Mouse (Mus musculus): ENCODE results near the gene Nepro.

Nepro gene

GRCm38 (mm10) chr16:44736118-44736517 is 12.0 kb downstream of the Nepro start:
- TF ChIP-seq POU5F1 (IDR thresholded peaks at IDR 0.05; ENCODE audit: borderline replicate concordance, low read length) (no peak), CTCF (conservative IDR thresholded peaks at IDR 0.05; ENCODE audit: low read length) (no peak), NANOG (IDR thresholded peaks at IDR 0.05; ENCODE audit: borderline replicate concordance, low read length) (no peak)
- H3K9me3 ChIP-seq (ENCODE audit: low read length) = no peaks in the 10 kb centered on the region
- no peaks in the 10 kb centered on the region for H3K27me3 ChIP-seq (ENCODE audit: insufficient read depth, low read length)
- H3K4me1 ChIP-seq (replicated peaks; ENCODE audit: low read depth, low read length) = no peaks in the 10 kb centered on the region
- no peak overlapping the region for H3K4me3 ChIP-seq (replicated peaks; ENCODE audit: low read length)
- peaks cover 88% of the 10 kb centered on the region for H3K36me3 ChIP-seq (ENCODE audit: insufficient read depth, low read length)

- peaks cover 21% of the 10 kb centered on the region for H3K4me1 ChIP-seq (replicated peaks; ENCODE audit: low read depth, low read length)
- H3K9me3 ChIP-seq (ENCODE audit: low read length) = no peaks in the 10 kb centered on the region
- no peak for TF ChIP-seq CTCF (conservative IDR thresholded peaks at IDR 0.05; ENCODE audit: low read length)
- TF ChIP-seq NANOG (IDR thresholded peaks at IDR 0.05; ENCODE audit: borderline replicate concordance, low read length) = no peak
- no peaks in the 10 kb centered on the region; the same call in 1 of the 2 replicates for H3K27me3 ChIP-seq (ENCODE audit: insufficient read depth, low read length)
- peaks cover 47% of the 10 kb centered on the region for H3K36me3 ChIP-seq (ENCODE audit: insufficient read depth, low read length)
- no peak overlapping the region for H3K4me3 ChIP-seq (replicated peaks; ENCODE audit: low read length)
Observed at GRCm38 (mm10) chr16:44742753-44743152, 18.7 kb downstream of the Nepro start.

GRCm38 (mm10) chr16:44745471-44745865 is 21.4 kb downstream of the Nepro start:
- Histone ChIP-seq H3K36me3 (ENCODE audit: insufficient read depth, low read length) (peaks cover 26% of the 10 kb centered on the region), H3K27me3 (ENCODE audit: insufficient read depth, low read length) (no peaks in the 10 kb centered on the region; the same call in 1 of the 2 replicates), H3K4me3 (replicated peaks; ENCODE audit: low read length) (peak overlapping the region; percentile 89), H3K4me1 (replicated peaks; ENCODE audit: low read depth, low read length) (peaks cover 21% of the 10 kb centered on the region), H3K9me3 (ENCODE audit: low read length) (no peaks in the 10 kb centered on the region)
- TF ChIP-seq POU5F1 (IDR thresholded peaks at IDR 0.05; ENCODE audit: borderline replicate concordance, low read length) = no peak
- TF ChIP-seq CTCF (conservative IDR thresholded peaks at IDR 0.05; ENCODE audit: low read length) = no peak
- TF ChIP-seq NANOG (IDR thresholded peaks at IDR 0.05; ENCODE audit: borderline replicate concordance, low read length) = no peak

- peaks cover 26% of the 10 kb centered on the region for H3K36me3 ChIP-seq (ENCODE audit: insufficient read depth, low read length)
- no peaks in the 10 kb centered on the region for H3K9me3 ChIP-seq (ENCODE audit: low read length)
- TF ChIP-seq CTCF (conservative IDR thresholded peaks at IDR 0.05; ENCODE audit: low read length) (no peak), NANOG (IDR thresholded peaks at IDR 0.05; ENCODE audit: borderline replicate concordance, low read length) (no peak), POU5F1 (IDR thresholded peaks at IDR 0.05; ENCODE audit: borderline replicate concordance, low read length) (no peak)
- H3K4me1 ChIP-seq (replicated peaks; ENCODE audit: low read depth, low read length) = peaks cover 21% of the 10 kb centered on the region
- H3K27me3 ChIP-seq (ENCODE audit: insufficient read depth, low read length) = no peaks in the 10 kb centered on the region; the same call in 1 of the 2 replicates
- H3K4me3 ChIP-seq (replicated peaks; ENCODE audit: low read length) = peak within 1 kb of the TSS; percentile 89
Observed at GRCm38 (mm10) chr16:44745866-44746562, 21.9 kb downstream of the Nepro start, which contains the start of gene Gtpbp8. Gene Gtpbp8 (minus strand): TSS chr16:44746363.

GRCm38 (mm10) chr16:44748007-44748406 is 23.9 kb downstream of the Nepro start:
- peaks cover 3% of the 10 kb centered on the region; the same call in 1 of the 2 replicates for H3K27me3 ChIP-seq (ENCODE audit: insufficient read depth, low read length)
- peaks cover 13% of the 10 kb centered on the region; the same call in 1 of the 2 replicates for H3K36me3 ChIP-seq (ENCODE audit: insufficient read depth, low read length)
- TF ChIP-seq CTCF (conservative IDR thresholded peaks at IDR 0.05; ENCODE audit: low read length) (no peak), NANOG (IDR thresholded peaks at IDR 0.05; ENCODE audit: borderline replicate concordance, low read length) (no peak), POU5F1 (IDR thresholded peaks at IDR 0.05; ENCODE audit: borderline replicate concordance, low read length) (no peak)
- H3K4me1 ChIP-seq (replicated peaks; ENCODE audit: low read depth, low read length) = peaks cover 21% of the 10 kb centered on the region
- no peaks in the 10 kb centered on the region for H3K9me3 ChIP-seq (ENCODE audit: low read length)
- no peak overlapping the region for H3K4me3 ChIP-seq (replicated peaks; ENCODE audit: low read length)

- H3K4me3 ChIP-seq (replicated peaks; ENCODE audit: low read length) = no peak overlapping the region
- TF ChIP-seq NANOG (IDR thresholded peaks at IDR 0.05; ENCODE audit: borderline replicate concordance, low read length) = no peak
- no peak for TF ChIP-seq CTCF (conservative IDR thresholded peaks at IDR 0.05; ENCODE audit: low read length)
- TF ChIP-seq POU5F1 (IDR thresholded peaks at IDR 0.05; ENCODE audit: borderline replicate concordance, low read length) = no peak
- H3K9me3 ChIP-seq (ENCODE audit: low read length) = no peaks in the 10 kb centered on the region
- no peaks in the 10 kb centered on the region for H3K27me3 ChIP-seq (ENCODE audit: insufficient read depth, low read length)
- no peaks in the 10 kb centered on the region for H3K36me3 ChIP-seq (ENCODE audit: insufficient read depth, low read length)
- H3K4me1 ChIP-seq (replicated peaks; ENCODE audit: low read depth, low read length) = no peaks in the 10 kb centered on the region
Observed at GRCm38 (mm10) chr16:44757700-44758099, 33.6 kb downstream of the Nepro start.

GRCm38 (mm10) chr16:44761811-44762210 is 37.7 kb downstream of the Nepro start:
- no peak for TF ChIP-seq POU5F1 (IDR thresholded peaks at IDR 0.05; ENCODE audit: borderline replicate concordance, low read length)
- no peak overlapping the region for H3K4me3 ChIP-seq (replicated peaks; ENCODE audit: low read length)
- H3K9me3 ChIP-seq (ENCODE audit: low read length) = no peaks in the 10 kb centered on the region
- no peaks in the 10 kb centered on the region for H3K36me3 ChIP-seq (ENCODE audit: insufficient read depth, low read length)
- H3K27me3 ChIP-seq (ENCODE audit: insufficient read depth, low read length) = 0 out of 2 replicates have a peak, but pooled peaks cover 5% of the 10 kb centered on the region
- H3K4me1 ChIP-seq (replicated peaks; ENCODE audit: low read depth, low read length) = peaks cover 32% of the 10 kb centered on the region

GRCm38 (mm10) chr16:44765555-44766319 is 41.6 kb downstream of the Nepro start, which contains the start of gene Cd200r1:
Gene Cd200r1 (plus strand): TSS chr16:44765736.
- H3K27me3 ChIP-seq (ENCODE audit: insufficient read depth, low read length) = 0 out of 2 replicates have a peak, but pooled peaks cover 5% of the 10 kb centered on the region
- TF ChIP-seq POU5F1 (IDR thresholded peaks at IDR 0.05; ENCODE audit: borderline replicate concordance, low read length) (no peak), CTCF (conservative IDR thresholded peaks at IDR 0.05; ENCODE audit: low read length) (no peak), NANOG (IDR thresholded peaks at IDR 0.05; ENCODE audit: borderline replicate concordance, low read length) (no peak)
- no peaks in the 10 kb centered on the region for H3K36me3 ChIP-seq (ENCODE audit: insufficient read depth, low read length)
- H3K4me3 ChIP-seq (replicated peaks; ENCODE audit: low read length) = peak within 1 kb of the TSS; percentile 48
- peaks cover 32% of the 10 kb centered on the region for H3K4me1 ChIP-seq (replicated peaks; ENCODE audit: low read depth, low read length)
- H3K9me3 ChIP-seq (ENCODE audit: low read length) = no peaks in the 10 kb centered on the region

Measured in E14TG2a.4 (cell line).